Mouse (Mus musculus) heart, embryonic 12.5 days (tissue): Measurements from ENCODE around the gene Coro7. TPM values are rescaled to one million over a fixed set of nuclear protein-coding genes. Genes with fewer than 3 reads are reported as not detected.

Experiments
- ATAC-seq: fragments of 200-750 bp; cut with Nextera tagmentation; 2 replicates; pipeline ENCODE4 v1.8.0; 2017; ENCODE audit warnings: moderate TSS enrichment, moderate library complexity; ENCODE audit not compliant: insufficient number of reproducible peaks, low FRiP score
- H3K27ac ChIP-seq: fragments of 300-500 bp; sonication (generic); 2 replicates; pipeline ENCODE4 v1.5.1; 2016; ENCODE audit warnings: mild to moderate bottlenecking, moderate library complexity; ENCODE audit not compliant: poor library complexity, severe bottlenecking
- H3K27me3 ChIP-seq: fragments of 300-500 bp; sonication (generic); replicated peaks from 2 replicates; pipeline ENCODE4 v1.6.1; 2016; ENCODE audit warnings: mild to moderate bottlenecking, moderate library complexity
- H3K36me3 ChIP-seq: fragments of 300-500 bp; sonication (generic); 2 replicates; pipeline ENCODE4 v1.6.1; 2016; ENCODE audit warnings: mild to moderate bottlenecking, moderate library complexity
- H3K4me1 ChIP-seq: fragments of 300-500 bp; sonication (generic); replicated peaks from 2 replicates; pipeline ENCODE4 v1.6.1; 2016; ENCODE audit warnings: mild to moderate bottlenecking
- H3K4me2 ChIP-seq: fragments of 300-500 bp; sonication (generic); 2 replicates; pipeline ENCODE4 v1.6.1; 2016; ENCODE audit warnings: mild to moderate bottlenecking, moderate library complexity
- H3K4me3 ChIP-seq: fragments of 300-500 bp; sonication (generic); 2 replicates; pipeline ENCODE4 v1.5.1; 2016; ENCODE audit warnings: mild to moderate bottlenecking
- H3K9ac ChIP-seq: fragments of 300-500 bp; sonication (generic); 2 replicates; pipeline ENCODE4 v1.6.1; 2016; ENCODE audit warnings: mild to moderate bottlenecking, moderate library complexity
- H3K9me3 ChIP-seq: fragments of 300-500 bp; sonication (generic); replicated peaks from 2 replicates; pipeline ENCODE4 v1.6.1; 2016; ENCODE audit warnings: mild to moderate bottlenecking, moderate library complexity
- WGBS: fragments of 180-500 bp; shearing (Covaris S2); methylation state at CpG from one replicate; pipeline ENCODE4 v1.1.7; 2016; 5-methylcytosine and 5-hydroxymethylcytosine counted together
- polyA plus RNA-seq: library from polyadenylated mRNA; unstranded; fragments of >200 nt; fragmentation: Nextera tagmentation; extraction: Ambion mirVana; gene quantifications from 2 replicates; pipeline ENCODE4 v1.2.1, GENCODE M21; 2016

Coro7 gene
- polyA plus RNA-seq, 1 experiment from 2014 or later: 14.8 TPM

GRCm38 (mm10) chr16:4602766-4603452, 76.7 kb downstream of the Coro7 start:
- no peaks in the 10 kb centered on the region for H3K36me3 ChIP-seq
- ATAC-seq: peak; percentile 12; the same call in 1 of the 2 replicates
- H3K27me3 ChIP-seq: no peaks in the 10 kb centered on the region
- H3K9ac ChIP-seq: peak overlapping the region; percentile 53
- peak overlapping the region; percentile 49 for H3K4me2 ChIP-seq
- peaks cover 98% of the 10 kb centered on the region for H3K4me1 ChIP-seq
- peak overlapping the region; percentile 84 for H3K27ac ChIP-seq
- no peak overlapping the region for H3K4me3 ChIP-seq
- WGBS: 19% methylated on average over 7 of the region's 7 CpGs
- H3K9me3 ChIP-seq: no peaks in the 10 kb centered on the region

- no peaks in the 10 kb centered on the region for H3K27me3 ChIP-seq
- no peaks in the 10 kb centered on the region for H3K9me3 ChIP-seq
- peak overlapping the region; percentile 84 for H3K27ac ChIP-seq
- H3K4me3 ChIP-seq: no peak overlapping the region
- 0 out of 2 replicates have a peak, but pooled peaks have one; percentile 5 for ATAC-seq
- H3K36me3 ChIP-seq: no peaks in the 10 kb centered on the region
- peaks cover 99% of the 10 kb centered on the region for H3K4me1 ChIP-seq
- peak overlapping the region; percentile 49 for H3K4me2 ChIP-seq
- WGBS: 14% methylated on average over 3 of the region's 3 CpGs
- H3K9ac ChIP-seq: peak overlapping the region; percentile 53
Measured at GRCm38 (mm10) chr16:4602189-4602588, 77.4 kb downstream of the Coro7 start.

- no peak overlapping the region for H3K9ac ChIP-seq
- 60% methylated on average over 9 of the region's 9 CpGs for WGBS
- peaks cover 99% of the 10 kb centered on the region for H3K4me1 ChIP-seq
- H3K4me3 ChIP-seq: no peak overlapping the region
- H3K27me3 ChIP-seq: no peaks in the 10 kb centered on the region
- H3K27ac ChIP-seq: peak overlapping the region; percentile 72
- no peaks in the 10 kb centered on the region for H3K36me3 ChIP-seq
- H3K4me2 ChIP-seq: peak overlapping the region; percentile 22; the same call in 1 of the 2 replicates
- no peaks in the 10 kb centered on the region for H3K9me3 ChIP-seq
- ATAC-seq: no peak
Measured at GRCm38 (mm10) chr16:4600701-4601310, 78.8 kb downstream of the Coro7 start.

- H3K36me3 ChIP-seq: no peaks in the 10 kb centered on the region
- ATAC-seq: no peak
- no peak overlapping the region for H3K9ac ChIP-seq
- no peaks in the 10 kb centered on the region for H3K9me3 ChIP-seq
- WGBS: 72% methylated on average over 3 of the region's 3 CpGs
- H3K4me2 ChIP-seq: no peak overlapping the region
- H3K27me3 ChIP-seq: no peaks in the 10 kb centered on the region
- 0 out of 2 replicates have a peak overlapping the region, but pooled peaks have one; percentile 72 for H3K27ac ChIP-seq
- no peak overlapping the region for H3K4me3 ChIP-seq
- peaks cover 93% of the 10 kb centered on the region for H3K4me1 ChIP-seq
Measured at GRCm38 (mm10) chr16:4599616-4600015, 80.0 kb downstream of the Coro7 start.

- Histone ChIP-seq H3K27me3 (no peaks in the 10 kb centered on the region), H3K4me1 (peaks cover 87% of the 10 kb centered on the region), H3K27ac (0 out of 2 replicates have a peak overlapping the region, but pooled peaks have one; percentile 7), H3K9ac (peak overlapping the region; percentile 47; the same call in 1 of the 2 replicates), H3K4me3 (no peak overlapping the region), H3K9me3 (no peaks in the 10 kb centered on the region), H3K4me2 (peak overlapping the region; percentile 38), H3K36me3 (no peaks in the 10 kb centered on the region)
- 32% methylated on average over 6 of the region's 6 CpGs for WGBS
- ATAC-seq: no peak
Measured at GRCm38 (mm10) chr16:4598891-4599543, 80.6 kb downstream of the Coro7 start.

GRCm38 (mm10) chr16:4598041-4598440, 81.5 kb downstream of the Coro7 start:
- Histone ChIP-seq H3K4me3 (no peak overlapping the region), H3K9me3 (no peaks in the 10 kb centered on the region), H3K36me3 (no peaks in the 10 kb centered on the region), H3K9ac (peak overlapping the region; percentile 34), H3K4me2 (no peak overlapping the region), H3K4me1 (peaks cover 85% of the 10 kb centered on the region), H3K27me3 (no peaks in the 10 kb centered on the region), H3K27ac (no peak overlapping the region)
- no peak for ATAC-seq
- WGBS: 65% methylated on average over 5 of the region's 5 CpGs

- peaks cover 85% of the 10 kb centered on the region for H3K4me1 ChIP-seq
- 63% methylated on average over 7 of the region's 7 CpGs for WGBS
- no peaks in the 10 kb centered on the region for H3K36me3 ChIP-seq
- H3K9me3 ChIP-seq: no peaks in the 10 kb centered on the region
- no peak for ATAC-seq
- H3K4me3 ChIP-seq: no peak overlapping the region
- H3K4me2 ChIP-seq: peak overlapping the region; percentile 78
- H3K27me3 ChIP-seq: no peaks in the 10 kb centered on the region
- peak overlapping the region; percentile 34; the same call in 1 of the 2 replicates for H3K9ac ChIP-seq
- no peak overlapping the region for H3K27ac ChIP-seq
Measured at GRCm38 (mm10) chr16:4597296-4597695, 82.3 kb downstream of the Coro7 start.

- Histone ChIP-seq H3K9me3 (no peaks in the 10 kb centered on the region), H3K27ac (0 out of 2 replicates have a peak overlapping the region, but pooled peaks have one; percentile 42), H3K4me1 (peaks cover 81% of the 10 kb centered on the region), H3K4me3 (peak overlapping the region; percentile 87), H3K9ac (peak overlapping the region; percentile 97; the same call in 1 of the 2 replicates), H3K36me3 (no peaks in the 10 kb centered on the region), H3K27me3 (no peaks in the 10 kb centered on the region), H3K4me2 (peak overlapping the region; percentile 78)
- 68% methylated on average over 2 of the region's 2 CpGs for WGBS
- ATAC-seq: no peak
Measured at GRCm38 (mm10) chr16:4596836-4597235, 82.7 kb downstream of the Coro7 start.

GRCm38 (mm10) chr16:4596141-4596728, 83.3 kb downstream of the Coro7 start:
- no peak for ATAC-seq
- Histone ChIP-seq H3K4me3 (peak overlapping the region; percentile 87), H3K4me1 (peaks cover 76% of the 10 kb centered on the region), H3K9ac (peak overlapping the region; percentile 97), H3K9me3 (no peaks in the 10 kb centered on the region), H3K4me2 (peak overlapping the region; percentile 78), H3K36me3 (peaks cover under 1% of the 10 kb centered on the region; the same call in 1 of the 2 replicates), H3K27ac (peak overlapping the region; percentile 96), H3K27me3 (no peaks in the 10 kb centered on the region)
- WGBS: 12% methylated on average over 3 of the region's 3 CpGs

GRCm38 (mm10) chr16:4595527-4595963, 84.0 kb downstream of the Coro7 start:
- Histone ChIP-seq H3K9ac (peak overlapping the region; percentile 97), H3K4me3 (peak overlapping the region; percentile 87), H3K4me2 (peak overlapping the region; percentile 78), H3K9me3 (no peaks in the 10 kb centered on the region), H3K36me3 (peaks cover 7% of the 10 kb centered on the region), H3K27ac (peak overlapping the region; percentile 96), H3K4me1 (peaks cover 69% of the 10 kb centered on the region), H3K27me3 (no peaks in the 10 kb centered on the region)
- ATAC-seq: peak; percentile 30
- WGBS: 12% methylated on average over 5 of the region's 5 CpGs
